Mouse (Mus musculus) bone marrow macrophage, adult 2 months (primary cell): Measurements from ENCODE around the gene Vmn1r138.
"Not testable (repeated sequence)": the region's sequence is repeated elsewhere in the genome, so short reads cannot be mapped to it uniquely, and the experiment has no call there.

Source experiments
- CTCF ChIP-seq: IDR thresholded peaks from 2 replicates; pipeline ENCODE4 v1.5.1; 2012; ENCODE audit warnings: low read depth, mild to moderate bottlenecking, low read length, moderate library complexity
- POLR2A ChIP-seq: IDR thresholded peaks from 2 replicates; pipeline ENCODE4 v1.6.1; 2012; ENCODE audit warnings: mild to moderate bottlenecking, low read depth, low read length, borderline replicate concordance

DNA sequence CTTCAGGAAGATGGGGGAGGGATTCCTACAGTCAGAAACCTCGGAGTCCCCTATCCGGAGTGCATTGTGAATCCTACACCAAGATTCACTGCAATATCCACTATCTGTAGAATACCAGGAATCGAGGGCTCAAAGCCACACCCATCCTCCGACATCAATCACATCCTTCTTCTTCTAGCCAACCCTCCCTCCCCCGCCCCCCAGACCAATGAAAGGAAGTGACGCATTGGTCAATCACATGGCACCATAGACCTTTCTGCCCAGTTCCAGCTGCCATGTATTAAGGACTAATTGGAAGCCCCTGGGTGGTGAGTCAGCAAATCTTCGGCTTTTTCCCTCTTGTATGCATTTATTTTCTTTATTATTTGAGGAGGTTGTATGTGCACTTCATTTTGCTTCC, 40.1 kb upstream of the Vmn1r138 start, which contains the start of gene Vmn1r139:
- not testable (repeated sequence) for TF ChIP-seq CTCF, POLR2A
